Mouse (Mus musculus): Measurements from ENCODE around the gene Tenm3.

Gene Tenm3

GRCm38 (mm10) chr8:48317498-48317897 lies 526.3 kb downstream of the Tenm3 start:
- DNase-seq: no peak

GRCm38 (mm10) chr8:48315605-48316004 lies 528.1 kb downstream of the Tenm3 start:
- DNase-seq: no peak

GRCm38 (mm10) chr8:48313985-48314368 lies 529.8 kb downstream of the Tenm3 start:
- no peak for DNase-seq

GRCm38 (mm10) chr8:48313210-48313984 lies 530.4 kb downstream of the Tenm3 start:
- no peak for DNase-seq

GRCm38 (mm10) chr8:48311706-48312105 lies 532.0 kb downstream of the Tenm3 start:
- DNase-seq: no peak

GRCm38 (mm10) chr8:48310240-48310849 lies 533.4 kb downstream of the Tenm3 start:
- no peak for DNase-seq

- no peak for DNase-seq
Observed at GRCm38 (mm10) chr8:48309191-48309987, 534.4 kb downstream of the Tenm3 start.

- no peak for DNase-seq
Observed at GRCm38 (mm10) chr8:48304224-48304623, 539.5 kb downstream of the Tenm3 start.

- peak; percentile 13 for DNase-seq
Observed at GRCm38 (mm10) chr8:48300613-48301037, 543.1 kb downstream of the Tenm3 start.

GRCm38 (mm10) chr8:48300061-48300460 lies 543.7 kb downstream of the Tenm3 start:
- no peak for DNase-seq

- DNase-seq: no peak
Observed at GRCm38 (mm10) chr8:48299341-48299740, 544.4 kb downstream of the Tenm3 start.

- no peak for DNase-seq
Observed at GRCm38 (mm10) chr8:48296371-48296770, 547.4 kb downstream of the Tenm3 start.

- no peak for DNase-seq
Observed at GRCm38 (mm10) chr8:48295558-48295957, 548.2 kb downstream of the Tenm3 start.

- no peak for DNase-seq
Observed at GRCm38 (mm10) chr8:48293797-48294196, 550.0 kb downstream of the Tenm3 start.

GRCm38 (mm10) chr8:48285432-48285831 lies 558.3 kb downstream of the Tenm3 start:
- DNase-seq: no peak

- DNase-seq: no peak
Observed at GRCm38 (mm10) chr8:48281855-48282254, 561.9 kb downstream of the Tenm3 start.

GRCm38 (mm10) chr8:48279360-48279759 lies 564.4 kb downstream of the Tenm3 start:
- DNase-seq: no peak

GRCm38 (mm10) chr8:48277986-48278635 lies 565.6 kb downstream of the Tenm3 start:
- DNase-seq: no peak

- no peak for DNase-seq
Observed at GRCm38 (mm10) chr8:48275066-48275465, 568.7 kb downstream of the Tenm3 start.

- no peak for DNase-seq
Observed at GRCm38 (mm10) chr8:48274566-48274965, 569.2 kb downstream of the Tenm3 start.

GRCm38 (mm10) chr8:48268638-48269037 lies 575.1 kb downstream of the Tenm3 start:
- DNase-seq: no peak

- no peak for DNase-seq
Observed at GRCm38 (mm10) chr8:48260265-48260664, 583.5 kb downstream of the Tenm3 start.

- no peak for DNase-seq
Observed at GRCm38 (mm10) chr8:48259832-48260231, 583.9 kb downstream of the Tenm3 start.
